Mouse (Mus musculus) frontal cortex, postnatal 25 days (tissue): ENCODE measurements at regions not wholly inside any gene's neighbourhood (a gene's known extent, or its start where the extent isn't known, plus 50 kb on each side); places are given as distances from the start of the nearest gene placed in this dataset.

Experiments used
- DNase-seq, 2 experiments: peaks; one replicate each; pipeline ENCODE4 v3.0.0; 2022; ENCODE audit warnings: low spot score in 2 of 2

GRCm38 (mm10) chr12:97717812-97718211, 541.4 kb downstream of the Galc start:
- DNase-seq: no peak
